Mouse (Mus musculus) neutrophil, adult 5-6 weeks (primary cell): ENCODE results near the gene Sv2a. TPM values are rescaled to one million over a fixed set of nuclear protein-coding genes. Genes with fewer than 3 reads are reported as not detected.
"Not testable (repeated sequence)": the region's sequence is repeated elsewhere in the genome, so short reads cannot be mapped to it uniquely, and the experiment has no call there.

ENCODE experiments used
- ATAC-seq: fragments of 151-379, 151-347 bp; 2 replicates; pipeline ENCODE4 v1.8.0; 2017; ENCODE audit warnings: mild to moderate bottlenecking, moderate TSS enrichment; ENCODE audit not compliant: insufficient number of reproducible peaks, poor library complexity, low FRiP score, severe bottlenecking; ENCODE audit errors: extremely low read depth
- total RNA-seq: library from RNA; stranded (forward); fragments of 200-1000 nt; gene quantifications from 2 replicates; pipeline ENCODE4 v1.2.3, GENCODE M21; 2017

Gene Sv2a
- total RNA-seq, 1 experiment from 2014 or later = 0.81 TPM

- ATAC-seq = peak; percentile 87
Observed at GRCm38 (mm10) chr3:96172197-96173178, 8.5 kb upstream of the Sv2a start, which contains the start of gene Sf3b4. Gene Sf3b4 (plus strand): TSS chr3:96172332.

- no peak for ATAC-seq
Observed at GRCm38 (mm10) chr3:96173185-96173584, 7.8 kb upstream of the Sv2a start.

GRCm38 (mm10) chr3:96174042-96174441 is 6.9 kb upstream of the Sv2a start:
- not testable (repeated sequence) for ATAC-seq

GRCm38 (mm10) chr3:96175251-96175650 is 5.7 kb upstream of the Sv2a start:
- no peak for ATAC-seq

GRCm38 (mm10) chr3:96178427-96178826 is 2.5 kb upstream of the Sv2a start:
- no peak for ATAC-seq

- no peak for ATAC-seq
Observed at GRCm38 (mm10) chr3:96178902-96179301, 2.0 kb upstream of the Sv2a start.

GRCm38 (mm10) chr3:96179531-96179930 is 1.4 kb upstream of the Sv2a start:
- ATAC-seq = no peak

- ATAC-seq = 0 out of 2 replicates have a peak, but pooled peaks have one; percentile 4
Observed at GRCm38 (mm10) chr3:96181510-96182381, 795 bp downstream of the Sv2a start.

GRCm38 (mm10) chr3:96182382-96182776 is 1.4 kb downstream of the Sv2a start:
- no peak for ATAC-seq

- no peak for ATAC-seq
Observed at GRCm38 (mm10) chr3:96192977-96193376, 12.0 kb downstream of the Sv2a start.

- no peak for ATAC-seq
Observed at GRCm38 (mm10) chr3:96194966-96195365, 14.0 kb downstream of the Sv2a start.

GRCm38 (mm10) chr3:96195616-96196313 is 14.8 kb downstream of the Sv2a start:
- no peak for ATAC-seq

- no peak for ATAC-seq
Observed at GRCm38 (mm10) chr3:96196437-96197128, 15.6 kb downstream of the Sv2a start.

- peak; percentile 79 for ATAC-seq
Observed at GRCm38 (mm10) chr3:96197129-96197749, 16.3 kb downstream of the Sv2a start.

- peak; percentile 52 for ATAC-seq
Observed at GRCm38 (mm10) chr3:96198181-96198580, 17.2 kb downstream of the Sv2a start.

- ATAC-seq = not testable (repeated sequence)
Observed at GRCm38 (mm10) chr3:96198601-96199251, 17.8 kb downstream of the Sv2a start.

- peak; percentile 14; the same call in 1 of the 2 replicates for ATAC-seq
Observed at GRCm38 (mm10) chr3:96199731-96200130, 18.8 kb downstream of the Sv2a start.
